Mouse (Mus musculus) neural tube, embryonic 13.5 days (tissue): ENCODE results near the gene Baz2a. TPM values are rescaled to one million over a fixed set of nuclear protein-coding genes. Genes with fewer than 3 reads are reported as not detected.
"Not testable (repeated sequence)": the region's sequence is repeated elsewhere in the genome, so short reads cannot be mapped to it uniquely, and the experiment has no call there.

Experiments
- ATAC-seq: fragments of 200-750 bp; cut with Nextera tagmentation; 2 replicates; pipeline ENCODE4 v1.8.0; 2017; ENCODE audit warnings: low read depth, mild to moderate bottlenecking, moderate TSS enrichment, moderate library complexity
- H3K27ac ChIP-seq: fragments of 300-500 bp; sonication (generic); replicated peaks from 2 replicates; pipeline ENCODE4 v1.5.1; 2015; ENCODE audit warnings: moderate library complexity, mild to moderate bottlenecking, inconsistent platforms
- H3K27me3 ChIP-seq: fragments of 300-500 bp; sonication (generic); 2 replicates; pipeline ENCODE4 v1.6.1; 2015; ENCODE audit warnings: mild to moderate bottlenecking, inconsistent platforms
- H3K36me3 ChIP-seq: fragments of 300-500 bp; sonication (generic); 2 replicates; pipeline ENCODE4 v1.6.1; 2015; ENCODE audit warnings: mild to moderate bottlenecking, inconsistent platforms
- H3K4me1 ChIP-seq: fragments of 300-500 bp; sonication (generic); replicated peaks from 2 replicates; pipeline ENCODE4 v1.6.1; 2015; ENCODE audit warnings: inconsistent platforms
- H3K4me2 ChIP-seq: fragments of 300-500 bp; sonication (generic); 2 replicates; pipeline ENCODE4 v1.6.1; 2015; ENCODE audit warnings: inconsistent platforms, mild to moderate bottlenecking, moderate library complexity
- H3K4me3 ChIP-seq: fragments of 300-500 bp; sonication (generic); 2 replicates; pipeline ENCODE4 v1.5.1; 2015; ENCODE audit warnings: mild to moderate bottlenecking, inconsistent platforms
- H3K9ac ChIP-seq: fragments of 300-500 bp; sonication (generic); 2 replicates; pipeline ENCODE4 v1.6.1; 2015; ENCODE audit warnings: moderate library complexity, mild to moderate bottlenecking, inconsistent platforms
- H3K9me3 ChIP-seq: fragments of 300-500 bp; sonication (generic); 2 replicates; pipeline ENCODE4 v1.6.1; 2016; ENCODE audit warnings: inconsistent platforms
- WGBS: fragments of 180-500 bp; shearing (Covaris S2); methylation state at CpG from one replicate; pipeline ENCODE4 v1.1.7; 2015; 5-methylcytosine and 5-hydroxymethylcytosine counted together
- polyA plus RNA-seq: library from polyadenylated mRNA; unstranded; fragments of >200 nt; fragmentation: Nextera tagmentation; extraction: Ambion mirVana; gene quantifications from 2 replicates; pipeline ENCODE4 v1.2.1, GENCODE M21; 2015

Gene Baz2a
- polyA plus RNA-seq, 1 experiment from 2014 or later: 10.9 TPM

- 5% methylated on average over 3 of the region's 3 CpGs for WGBS
- Histone ChIP-seq H3K36me3 (peaks cover 45% of the 10 kb centered on the region), H3K27me3 (no peaks in the 10 kb centered on the region), H3K9ac (peak overlapping the region; percentile 97), H3K27ac (no peak overlapping the region), H3K4me1 (peaks cover 24% of the 10 kb centered on the region), H3K4me2 (peak overlapping the region; percentile 96), H3K9me3 (no peaks in the 10 kb centered on the region), H3K4me3 (peak overlapping the region; percentile 85)
- ATAC-seq: no peak
These were observed 7.2 kb upstream of the Baz2a start for GRCm38 (mm10) chr10:128084160-128084559.

- Histone ChIP-seq H3K27ac (no peak overlapping the region), H3K4me2 (no peak overlapping the region), H3K27me3 (no peaks in the 10 kb centered on the region), H3K36me3 (peaks cover 61% of the 10 kb centered on the region), H3K4me3 (no peak overlapping the region), H3K4me1 (peaks cover 34% of the 10 kb centered on the region), H3K9ac (no peak overlapping the region), H3K9me3 (no peaks in the 10 kb centered on the region)
- ATAC-seq: no peak
- WGBS: 76% methylated on average over 6 of the region's 6 CpGs
These were observed 5.0 kb upstream of the Baz2a start for GRCm38 (mm10) chr10:128086391-128086790.

DNA sequence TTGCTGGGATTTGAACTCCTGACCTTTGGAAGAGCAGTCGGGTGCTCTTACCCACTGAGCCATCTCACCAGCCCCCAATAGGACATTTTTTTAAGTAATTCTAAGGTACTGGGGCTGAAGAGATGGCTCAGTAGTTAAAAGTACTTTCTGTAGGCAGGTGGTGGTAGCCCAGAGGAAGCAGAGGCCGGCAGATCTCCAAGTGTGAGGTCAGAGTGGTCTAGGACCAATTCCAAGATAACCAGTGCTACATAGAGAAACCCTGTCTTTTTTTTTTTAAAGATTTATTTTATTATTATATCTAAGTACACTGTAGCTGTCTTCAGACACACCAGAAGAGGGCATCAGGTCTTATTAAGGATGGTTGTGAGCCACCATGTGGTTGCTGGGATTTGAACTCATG lies 4.2 kb upstream of the Baz2a start:
- Histone ChIP-seq H3K36me3 (peaks cover 61% of the 10 kb centered on the region), H3K4me1 (peaks cover 36% of the 10 kb centered on the region)
- not testable (repeated sequence) for H3K4me3 ChIP-seq, H3K27ac ChIP-seq, H3K27me3 ChIP-seq, ATAC-seq, H3K9me3 ChIP-seq, H3K4me2 ChIP-seq, H3K9ac ChIP-seq
- 78% methylated on average over 2 of the region's 2 CpGs for WGBS

GRCm38 (mm10) chr10:128088181-128088580 lies 3.2 kb upstream of the Baz2a start:
- Histone ChIP-seq H3K27me3 (no peaks in the 10 kb centered on the region), H3K27ac (no peak overlapping the region), H3K9me3 (no peaks in the 10 kb centered on the region), H3K36me3 (peaks cover 61% of the 10 kb centered on the region), H3K4me3 (no peak overlapping the region), H3K9ac (no peak overlapping the region), H3K4me1 (peaks cover 38% of the 10 kb centered on the region), H3K4me2 (no peak overlapping the region)
- WGBS: 95% methylated on average over 5 of the region's 5 CpGs
- ATAC-seq: no peak

- WGBS: 72% methylated on average over 5 of the region's 5 CpGs
- ATAC-seq: no peak
- Histone ChIP-seq H3K36me3 (peaks cover 59% of the 10 kb centered on the region), H3K9me3 (no peaks in the 10 kb centered on the region), H3K27ac (no peak overlapping the region), H3K4me2 (no peak overlapping the region), H3K4me1 (peaks cover 46% of the 10 kb centered on the region), H3K4me3 (no peak overlapping the region), H3K27me3 (no peaks in the 10 kb centered on the region), H3K9ac (no peak overlapping the region)
These were observed 1.5 kb upstream of the Baz2a start for GRCm38 (mm10) chr10:128089842-128090241.

DNA sequence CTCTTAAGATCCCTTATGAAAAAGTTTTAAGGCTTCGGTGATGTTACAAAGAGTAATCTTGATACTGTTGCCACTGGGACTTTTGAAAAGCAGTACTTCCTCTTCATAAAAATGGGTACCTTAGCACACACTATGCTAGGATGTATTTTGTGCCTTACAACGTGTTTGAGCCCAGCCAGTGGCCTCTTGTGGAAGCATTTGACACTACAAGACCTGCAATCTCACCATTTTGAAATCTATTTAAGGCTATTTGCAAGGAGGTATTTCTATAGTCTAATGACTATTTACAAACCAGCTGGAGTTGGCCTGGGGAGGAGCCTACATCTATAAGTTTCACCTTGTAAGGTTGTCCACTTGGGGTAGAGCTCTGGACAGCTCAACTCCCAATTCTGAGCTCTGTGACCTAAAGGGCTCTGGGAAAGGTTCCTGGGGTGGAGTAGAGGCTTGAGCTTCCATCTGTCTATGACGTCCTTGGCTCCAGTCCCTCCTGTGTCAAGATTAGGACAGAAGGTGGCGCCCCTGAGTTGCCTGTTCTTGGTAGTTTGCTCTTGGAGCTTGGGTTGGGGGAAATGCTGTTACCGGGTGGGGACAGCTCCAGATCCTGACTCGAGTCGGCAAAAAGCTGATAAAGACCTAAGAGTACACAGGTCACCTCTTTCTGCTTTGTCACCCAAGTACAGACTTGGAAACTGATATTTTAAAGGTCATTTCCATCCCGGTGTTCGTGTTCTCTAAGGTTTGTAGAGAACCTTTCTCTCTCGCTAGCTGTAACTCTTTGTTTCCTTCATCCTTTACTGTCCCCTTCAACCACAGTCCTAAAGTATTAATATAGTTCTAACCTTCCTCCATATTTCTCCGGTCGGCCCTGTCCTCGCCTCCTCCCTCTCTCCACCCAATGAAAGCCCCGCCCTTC lies 470 bp upstream of the Baz2a start:
- Histone ChIP-seq H3K9ac (peak overlapping the region; percentile 88), H3K4me2 (peak overlapping the region; percentile 92), H3K4me3 (peak overlapping the region; percentile 74), H3K27ac (peak overlapping the region; percentile 93; the same call in 1 of the 2 replicates), H3K9me3 (no peaks in the 10 kb centered on the region), H3K4me1 (peaks cover 45% of the 10 kb centered on the region), H3K27me3 (no peaks in the 10 kb centered on the region), H3K36me3 (peaks cover 48% of the 10 kb centered on the region)
- WGBS: 9% methylated on average over 14 of the region's 14 CpGs
- peak; percentile 36; the same call in 1 of the 2 replicates for ATAC-seq

DNA sequence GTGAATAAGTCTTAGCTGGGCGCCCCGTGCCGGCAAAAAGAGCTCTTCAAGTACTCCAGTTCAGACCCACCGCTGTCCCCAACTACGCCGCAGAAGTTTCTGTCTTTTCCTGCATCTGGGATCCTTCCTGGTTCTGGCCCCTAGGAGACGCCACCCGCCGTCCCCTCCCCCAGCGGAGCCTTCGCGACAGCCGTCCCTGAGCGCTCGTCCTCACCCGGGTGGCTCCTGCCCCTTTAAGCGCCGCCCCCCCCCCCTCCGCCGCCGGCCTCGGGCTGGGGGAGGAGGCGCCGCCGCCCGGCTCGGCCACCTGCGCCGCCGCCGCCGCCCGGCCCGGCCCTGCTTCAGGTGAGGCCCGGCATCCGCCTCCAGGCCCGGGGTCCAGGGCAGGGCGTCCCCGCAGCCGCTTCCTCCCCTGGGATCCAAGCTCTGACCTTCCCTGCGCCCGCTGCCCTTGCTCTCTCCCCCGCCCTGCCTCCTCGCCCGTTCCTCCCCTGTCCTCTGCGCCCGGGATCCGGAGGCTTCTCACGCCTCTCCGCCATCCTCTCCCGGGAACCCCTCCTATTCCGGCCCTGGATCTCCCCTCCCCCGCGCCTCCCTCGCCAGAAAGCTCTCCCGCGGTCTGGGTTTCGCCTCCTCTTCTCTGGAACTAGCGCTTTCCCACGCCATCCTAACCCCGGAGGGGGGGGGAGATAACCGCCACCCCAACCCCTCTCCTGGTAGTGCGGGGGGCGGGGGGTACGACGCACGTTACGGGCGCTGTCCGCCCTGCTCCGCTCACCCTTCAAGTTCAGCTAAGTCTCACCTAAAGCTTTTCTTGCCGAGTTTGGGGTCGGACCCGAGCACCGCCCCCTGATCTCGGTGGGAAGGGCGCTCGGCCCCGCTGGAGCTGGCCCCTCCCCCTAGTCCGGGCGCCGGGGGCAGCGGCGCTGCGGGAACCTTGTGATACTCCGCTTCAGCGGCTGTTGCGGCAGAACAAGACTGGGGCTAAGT lies 1.4 kb downstream of the Baz2a start:
- under 1% methylated on average over 75 of the region's 88 CpGs for WGBS
- peak; percentile 48 for ATAC-seq
- H3K4me2 ChIP-seq: peak overlapping the region; percentile 92
- peaks cover 30% of the 10 kb centered on the region for H3K36me3 ChIP-seq
- peak overlapping the region; percentile 93 for H3K27ac ChIP-seq
- peak overlapping the region; percentile 74 for H3K4me3 ChIP-seq
- no peaks in the 10 kb centered on the region for H3K9me3 ChIP-seq
- no peaks in the 10 kb centered on the region for H3K27me3 ChIP-seq
- H3K9ac ChIP-seq: peak overlapping the region; percentile 88
- H3K4me1 ChIP-seq: peaks cover 52% of the 10 kb centered on the region

- Histone ChIP-seq H3K9ac (peak overlapping the region; percentile 88), H3K4me2 (peak overlapping the region; percentile 92), H3K4me3 (peak overlapping the region; percentile 74), H3K36me3 (peaks cover 21% of the 10 kb centered on the region), H3K9me3 (no peaks in the 10 kb centered on the region), H3K27me3 (no peaks in the 10 kb centered on the region), H3K4me1 (peaks cover 61% of the 10 kb centered on the region), H3K27ac (peak overlapping the region; percentile 93)
- WGBS: 22% methylated on average over 13 of the region's 13 CpGs
- no peak for ATAC-seq
These were observed 2.3 kb downstream of the Baz2a start for GRCm38 (mm10) chr10:128093496-128094294.

GRCm38 (mm10) chr10:128094340-128094968 lies 3.1 kb downstream of the Baz2a start:
- Histone ChIP-seq H3K4me2 (peak overlapping the region; percentile 92), H3K9me3 (no peaks in the 10 kb centered on the region), H3K27me3 (no peaks in the 10 kb centered on the region), H3K9ac (peak overlapping the region; percentile 49), H3K27ac (peak overlapping the region; percentile 93; the same call in 1 of the 2 replicates), H3K4me1 (peaks cover 64% of the 10 kb centered on the region), H3K4me3 (peak overlapping the region; percentile 74), H3K36me3 (peaks cover 13% of the 10 kb centered on the region)
- ATAC-seq: 0 out of 2 replicates have a peak, but pooled peaks have one; percentile 21
- WGBS: 12% methylated on average over 19 of the region's 19 CpGs

DNA sequence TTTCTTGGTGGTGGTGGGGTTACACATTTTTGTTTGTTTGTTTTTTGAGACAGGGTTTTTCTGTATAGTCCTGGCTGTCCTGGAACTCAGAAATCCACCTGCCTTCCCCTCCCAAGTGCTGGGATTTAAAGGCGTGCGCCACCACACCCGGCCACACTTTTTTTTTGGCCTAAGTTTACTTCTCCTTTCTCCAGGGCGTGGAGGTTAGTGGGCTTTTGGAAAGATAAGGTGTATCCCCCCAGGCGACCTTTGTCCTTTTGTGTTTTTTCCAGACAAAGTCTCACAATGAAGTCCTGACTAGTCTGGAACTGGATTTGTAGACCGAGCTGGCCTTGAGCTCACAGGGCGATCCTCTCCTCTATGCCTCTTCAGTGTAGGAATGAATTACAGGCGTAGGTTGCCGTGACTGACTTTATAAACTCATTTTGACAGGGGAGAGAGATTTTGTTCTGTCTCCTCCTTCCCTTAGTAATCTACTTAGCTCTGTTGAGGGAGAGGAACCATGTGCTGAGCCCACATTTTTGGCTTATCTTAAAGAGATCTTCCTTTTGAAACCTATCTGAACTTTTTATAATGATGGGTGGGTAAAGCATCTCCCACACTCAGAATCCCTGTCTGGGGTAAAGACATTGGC lies 3.7 kb downstream of the Baz2a start:
- Histone ChIP-seq H3K27ac (no peak overlapping the region), H3K4me1 (peaks cover 64% of the 10 kb centered on the region), H3K36me3 (peaks cover 6% of the 10 kb centered on the region), H3K9me3 (no peaks in the 10 kb centered on the region), H3K27me3 (no peaks in the 10 kb centered on the region), H3K4me2 (peak overlapping the region; percentile 92), H3K4me3 (no peak overlapping the region; the same call in 1 of the 2 replicates), H3K9ac (peak overlapping the region; percentile 49; the same call in 1 of the 2 replicates)
- no peak for ATAC-seq
- 34% methylated on average over 9 of the region's 9 CpGs for WGBS
